Mouse (Mus musculus) bone marrow macrophage, adult 2 months (primary cell): Measurements from ENCODE around the gene Kctd14. TPM values are rescaled to one million over a fixed set of nuclear protein-coding genes. Genes with fewer than 3 reads are reported as not detected.

Experiments used
- H3K27ac ChIP-seq: 2 replicates; pipeline ENCODE4 v1.5.1; 2012; ENCODE audit warnings: low read depth, low read length; ENCODE audit not compliant: insufficient read depth
- H3K4me1 ChIP-seq: 2 replicates; pipeline ENCODE4 v1.6.1; 2012; ENCODE audit warnings: low read length; ENCODE audit not compliant: control insufficient read depth, insufficient read depth
- H3K4me3 ChIP-seq: 2 replicates; pipeline ENCODE4 v1.5.1; 2012; ENCODE audit warnings: mild to moderate bottlenecking, low read length, moderate library complexity; ENCODE audit not compliant: insufficient read depth
- CTCF ChIP-seq: IDR thresholded peaks from 2 replicates; pipeline ENCODE4 v1.5.1; 2012; ENCODE audit warnings: low read depth, mild to moderate bottlenecking, low read length, moderate library complexity
- POLR2A ChIP-seq: IDR thresholded peaks from 2 replicates; pipeline ENCODE4 v1.6.1; 2012; ENCODE audit warnings: mild to moderate bottlenecking, low read depth, low read length, borderline replicate concordance
- polyA plus RNA-seq: library from polyadenylated mRNA; stranded (reverse); fragments of >200 nt; gene quantifications from 2 replicates; pipeline ENCODE4 v1.2.4, GENCODE M21; 2012; ENCODE audit not compliant: missing spikeins, insufficient read depth, insufficient read length

Gene Kctd14
- polyA plus RNA-seq, 1 experiment: not detected

GRCm38 (mm10) chr7:97480290-97480689 lies 29.2 kb downstream of the Kctd14 start:
- Histone ChIP-seq H3K4me3 (peak overlapping the region; percentile 46), H3K27ac (no peak overlapping the region), H3K4me1 (peaks cover 15% of the 10 kb centered on the region)
- no peak for TF ChIP-seq CTCF
- TF ChIP-seq POLR2A: no peak

- H3K4me1 ChIP-seq: peaks cover 15% of the 10 kb centered on the region
- TF ChIP-seq CTCF: no peak
- TF ChIP-seq POLR2A: 0 out of 2 replicates have a peak, but pooled peaks have one; percentile 64
- peak within 1 kb of the TSS; percentile 96 for H3K4me3 ChIP-seq
- peak within 1 kb of the TSS; percentile 61 for H3K27ac ChIP-seq
Measured at GRCm38 (mm10) chr7:97480821-97481339, 29.8 kb downstream of the Kctd14 start, which contains the start of gene Ints4. TSS of gene Ints4 (plus strand) at chr7:97480956.

DNA sequence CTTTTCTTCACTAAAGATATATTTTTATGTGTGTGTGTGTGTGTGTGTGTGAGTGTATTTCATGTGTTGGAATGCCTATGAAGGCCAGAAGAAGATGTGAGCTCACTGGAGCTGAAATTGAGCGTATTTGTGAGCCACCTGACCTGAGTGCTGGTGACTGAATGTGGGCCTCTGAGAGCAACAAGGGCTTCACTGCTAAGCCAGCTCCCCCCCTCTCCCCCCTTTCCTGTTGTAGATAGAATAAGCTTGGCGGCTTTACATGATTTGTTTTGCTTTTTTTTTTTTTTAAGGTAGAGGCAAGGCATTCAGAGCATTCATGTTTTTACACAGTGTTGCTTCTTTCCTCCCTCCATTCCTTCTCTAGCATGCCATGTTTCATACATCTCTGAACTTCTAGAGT lies 32.3 kb downstream of the Kctd14 start:
- Histone ChIP-seq H3K27ac (no peak overlapping the region), H3K4me1 (peaks cover 15% of the 10 kb centered on the region), H3K4me3 (no peak overlapping the region)
- TF ChIP-seq POLR2A (no peak), CTCF (no peak)

- no peak overlapping the region for H3K27ac ChIP-seq
- no peak for TF ChIP-seq POLR2A
- TF ChIP-seq CTCF: no peak
- H3K4me1 ChIP-seq: peaks cover 15% of the 10 kb centered on the region
- H3K4me3 ChIP-seq: no peak overlapping the region
Measured at GRCm38 (mm10) chr7:97491157-97491556, 40.0 kb downstream of the Kctd14 start.

DNA sequence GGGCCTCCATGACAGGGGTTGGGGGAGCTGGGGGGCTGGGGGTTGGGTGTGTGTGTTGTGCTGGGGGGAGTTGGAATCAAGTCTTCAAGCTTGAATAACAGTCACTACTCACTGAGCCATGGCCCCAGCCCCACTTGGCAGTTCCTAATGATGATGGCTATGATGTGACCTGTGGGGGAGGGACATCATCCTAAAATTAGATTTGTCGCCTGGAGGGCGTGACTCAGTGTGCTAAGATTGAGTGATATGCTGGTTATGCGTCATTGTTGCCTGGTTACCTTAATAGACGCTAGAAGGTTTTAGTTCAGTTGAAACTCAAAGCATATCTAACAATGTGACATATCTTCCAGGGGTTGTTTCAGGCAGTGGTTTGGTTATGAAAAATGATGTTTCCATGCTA lies 41.3 kb downstream of the Kctd14 start:
- TF ChIP-seq POLR2A: no peak
- no peak for TF ChIP-seq CTCF
- no peak overlapping the region for H3K4me3 ChIP-seq
- H3K4me1 ChIP-seq: peaks cover 15% of the 10 kb centered on the region
- no peak overlapping the region for H3K27ac ChIP-seq

DNA sequence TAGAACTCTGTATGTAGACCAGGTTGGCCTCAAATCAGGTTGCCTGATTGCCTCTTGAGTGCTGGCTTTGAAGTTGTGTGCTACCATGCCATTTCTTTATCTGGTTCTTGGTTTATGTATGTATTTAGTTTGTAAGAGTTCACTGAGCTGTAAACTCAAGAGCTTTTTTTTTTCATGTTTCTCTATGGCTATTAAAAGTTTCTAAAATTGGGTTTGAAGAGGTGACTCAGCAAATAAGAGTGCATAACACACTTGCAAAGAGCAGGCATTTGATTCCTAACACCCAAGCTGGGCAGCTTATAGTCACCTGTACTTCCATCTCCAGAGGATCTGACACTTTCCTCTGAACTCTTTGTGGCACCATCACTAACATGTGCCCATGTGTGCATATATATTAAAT lies 43.9 kb downstream of the Kctd14 start:
- Histone ChIP-seq H3K27ac (no peak overlapping the region), H3K4me3 (no peak overlapping the region), H3K4me1 (peaks cover 15% of the 10 kb centered on the region)
- TF ChIP-seq POLR2A (no peak), CTCF (no peak)

DNA sequence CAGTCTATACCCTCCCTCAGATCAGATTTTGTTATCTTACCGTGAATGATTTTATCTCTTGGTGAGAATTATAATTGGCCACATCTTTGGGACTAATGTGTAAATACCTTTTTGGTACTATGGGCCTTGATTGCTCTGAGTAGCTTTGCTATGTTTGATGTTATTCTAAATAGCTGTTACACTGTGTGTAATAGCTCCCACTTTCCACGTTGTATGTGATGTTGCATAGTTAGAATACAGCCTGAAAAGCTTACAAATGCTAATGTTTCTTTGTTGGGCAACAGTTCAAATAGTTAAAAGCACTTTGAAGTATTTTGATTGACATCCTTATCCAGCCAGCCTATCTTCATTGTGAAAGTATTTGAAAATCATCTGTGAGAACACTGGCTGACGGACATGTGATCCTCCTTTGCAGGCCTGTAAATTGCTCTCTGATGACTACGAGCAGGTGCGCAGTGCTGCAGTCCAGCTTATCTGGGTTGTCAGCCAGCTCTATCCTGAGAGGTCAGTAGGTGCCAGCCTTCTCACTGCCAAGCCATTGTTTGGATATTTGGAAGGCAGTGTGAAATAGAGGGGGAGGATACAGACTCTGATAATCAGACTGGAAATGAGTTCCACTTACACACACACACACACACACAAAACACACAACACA lies 49.6 kb downstream of the Kctd14 start:
- no peak overlapping the region for H3K4me3 ChIP-seq
- no peak for TF ChIP-seq CTCF
- no peak for TF ChIP-seq POLR2A
- no peak overlapping the region for H3K27ac ChIP-seq
- no peaks in the 10 kb centered on the region for H3K4me1 ChIP-seq

Other genes starting within 250 kb of the Kctd14 start
- gene Usp35, start 119.3 kb upstream of the Kctd14 start, polyA plus RNA-seq: 33.3 and 39.6 TPM in 2 replicates
- 13.4 and 16.3 TPM in 2 replicates for gene Kctd21, start 119.0 kb upstream of the Kctd14 start, polyA plus RNA-seq
- 33.4 and 35.1 TPM in 2 replicates for gene Alg8, start 79.7 kb upstream of the Kctd14 start, polyA plus RNA-seq
- gene Ndufc2, start 51.3 kb upstream of the Kctd14 start, polyA plus RNA-seq: 159 and 174 TPM in 2 replicates
- gene Thrsp, start 33.6 kb upstream of the Kctd14 start, polyA plus RNA-seq: not detected in 2 replicates
- 17.6 and 18.0 TPM in 2 replicates for gene Ints4, start 29.6 kb downstream of the Kctd14 start, polyA plus RNA-seq
- 15.9 and 20.6 TPM in 2 replicates for gene Aamdc, start 128.2 kb downstream of the Kctd14 start, polyA plus RNA-seq
- 23.1 and 31.4 TPM in 2 replicates for gene Rsf1, start 128.6 kb downstream of the Kctd14 start, polyA plus RNA-seq
- 35.4 and 41.0 TPM in 2 replicates for gene Clns1a, start 245.3 kb downstream of the Kctd14 start, polyA plus RNA-seq